Comparison of ENCODE assay signal across 13 mouse cellular contexts in the genomic region with DNA sequence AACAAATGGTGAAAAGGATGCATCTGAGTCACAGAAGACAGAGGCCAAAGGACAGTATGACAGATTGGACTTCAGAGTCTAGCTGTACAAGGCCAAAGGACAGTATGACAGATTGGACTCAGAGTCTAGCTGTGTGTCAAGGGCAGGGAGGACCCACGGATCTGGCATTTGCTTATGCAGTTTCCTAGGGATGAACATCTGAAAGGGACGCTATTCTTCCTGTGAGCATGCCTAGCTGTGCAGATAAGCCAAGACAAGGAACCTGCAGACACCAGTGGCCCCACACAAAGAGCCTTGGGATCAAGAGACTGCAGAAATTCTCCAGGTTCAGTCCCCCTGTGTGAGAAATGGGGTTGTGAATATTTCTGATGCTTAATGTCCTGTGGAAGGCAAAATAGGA.
DNase-seq lines count a peak whose midpoint lies in the region.
"Had no signal": no experiment of that assay in that cellular context is flagged by ENCODE, and none has a peak within 500 bp of the region (broad histone marks: within the 10 kb centered on the region; RNA-seq: fewer than 3 reads in every experiment).

No protein-coding gene starts in this region.

- DNase-seq in cerebellum, postnatal 10 days = peak; percentile 13 to 14
- DNase-seq in cerebellum, adult 8-10 months = no peak
- DNase-seq in adrenal gland, adult 8-10 months = peak; percentile 27
- peak; percentile 12 for DNase-seq in adrenal gland, postnatal 10 days
- peak; percentile 33 to 42 for DNase-seq in adrenal gland, postnatal 36 days
- no peak for DNase-seq in lung, postnatal 4 days
- DNase-seq: cerebellum, adult 18-20 months; cerebellum, adult 9-11 months; gastrocnemius, postnatal 10 days; gastrocnemius, postnatal 36 days; heart, postnatal 36 days; kidney, adult 11 months; kidney, adult 8-10 months had no signal

Comparison
In these comparisons a context has a peak if more than half of its experiments do, and no peak if none do; other contexts are left out.
1. DNase-seq: peak in cerebellum, postnatal 10 days (2 of 2), adrenal gland, adult 8-10 months (single experiment), adrenal gland, postnatal 10 days (single experiment) and adrenal gland, postnatal 36 days (2 of 2); none in cerebellum, adult 8-10 months (single experiment) and lung, postnatal 4 days (0 of 2).